Mouse (Mus musculus) bone marrow macrophage, adult 2 months (primary cell): ENCODE measurements around the gene Masp1.

Experiments
- CTCF ChIP-seq: IDR thresholded peaks from 2 replicates; pipeline ENCODE4 v1.5.1; 2012; ENCODE audit warnings: low read depth, mild to moderate bottlenecking, low read length, moderate library complexity
- POLR2A ChIP-seq: IDR thresholded peaks from 2 replicates; pipeline ENCODE4 v1.6.1; 2012; ENCODE audit warnings: mild to moderate bottlenecking, low read depth, low read length, borderline replicate concordance

DNA sequence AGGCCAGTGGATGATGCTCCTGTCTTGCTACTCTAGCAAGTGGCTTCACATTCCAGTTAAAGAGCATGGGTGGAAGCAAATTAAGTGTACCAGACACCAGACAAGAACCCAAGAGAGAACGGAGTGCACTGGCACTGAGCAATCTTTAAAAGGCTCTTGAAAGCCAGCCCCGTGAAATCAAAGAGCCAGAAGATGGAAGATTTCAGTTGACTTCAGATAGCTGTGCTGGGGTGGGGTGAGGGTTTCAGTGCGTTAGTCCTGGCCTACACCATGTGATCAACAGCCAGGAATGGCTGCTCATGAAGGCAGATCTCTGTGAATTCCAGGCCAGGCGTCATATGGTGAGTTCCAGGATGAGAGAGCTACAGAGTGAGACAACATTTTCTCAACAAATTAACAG lies 17.3 kb downstream of the Masp1 start:
- TF ChIP-seq CTCF (no peak), POLR2A (no peak)
